Comparison of ENCODE assay signal across 8 mouse cellular contexts in genomic region chr13:43398297-43399080, GRCm38 (mm10). TPM values are rescaled to one million over a fixed set of nuclear protein-coding genes. Genes with fewer than 3 reads are reported as not detected.
DNase-seq lines count a peak whose midpoint lies in the region; ATAC-seq lines count a peak whose summit lies in the region.

Gene Nol7, plus strand, starts transcription at chr13:43398390.

- H3K4me1 ChIP-seq in heart, embryonic 13.5 days: peaks cover 16% of the 10 kb centered on the region
- peaks cover 16% of the 10 kb centered on the region for H3K4me1 ChIP-seq in liver, embryonic 12.5 days
- H3K4me1 ChIP-seq in stomach, embryonic 15.5 days: no peaks in the 10 kb centered on the region

- H3K9ac ChIP-seq in heart, embryonic 13.5 days: peak within 1 kb of the TSS; percentile 95
- peak within 1 kb of the TSS; percentile 88 for H3K9ac ChIP-seq in liver, embryonic 12.5 days
- peak within 1 kb of the TSS; percentile 81 for H3K9ac ChIP-seq in stomach, embryonic 15.5 days

- ATAC-seq in erythroid progenitor cell, adult 5-6 weeks (replicated peaks; ENCODE audit: low FRiP score, poor library complexity, severe bottlenecking): peak; percentile 96
- ATAC-seq in heart, embryonic 13.5 days (ENCODE audit: extremely low read depth, insufficient number of reproducible peaks, low FRiP score, low TSS enrichment): peak; percentile 89
- peak; percentile 94 for ATAC-seq in liver, embryonic 12.5 days
- peak; percentile 95 for ATAC-seq in stomach, embryonic 15.5 days (ENCODE audit: insufficient read depth, low FRiP score, low read depth)

- peak within 1 kb of the TSS; percentile 97 for H3K27ac ChIP-seq in heart, embryonic 13.5 days (replicated peaks)
- peak within 1 kb of the TSS; percentile 91 for H3K27ac ChIP-seq in liver, embryonic 12.5 days
- peak within 1 kb of the TSS; percentile 94 for H3K27ac ChIP-seq in stomach, embryonic 15.5 days

- WGBS in heart, embryonic 13.5 days: 2% methylated on average over 53 of the region's 72 CpGs
- 1% methylated on average over 72 of the region's 72 CpGs for WGBS in liver, embryonic 12.5 days (ENCODE audit: insufficient replicate concordance)
- under 1% methylated on average over 69 of the region's 72 CpGs for WGBS in stomach, embryonic 15.5 days

- H3K36me3 ChIP-seq in heart, embryonic 13.5 days: peaks cover 68% of the 10 kb centered on the region
- peaks cover 60% of the 10 kb centered on the region for H3K36me3 ChIP-seq in liver, embryonic 12.5 days
- H3K36me3 ChIP-seq in stomach, embryonic 15.5 days: peaks cover 9% of the 10 kb centered on the region

- H3K9me3 ChIP-seq in heart, embryonic 13.5 days: peaks cover 4% of the 10 kb centered on the region; the same call in 1 of the 2 replicates
- no peaks in the 10 kb centered on the region for H3K9me3 ChIP-seq in liver, embryonic 12.5 days (replicated peaks)
- no peaks in the 10 kb centered on the region for H3K9me3 ChIP-seq in stomach, embryonic 15.5 days

- H3K4me3 ChIP-seq in heart, embryonic 13.5 days: peak within 1 kb of the TSS; percentile 89
- peak within 1 kb of the TSS; percentile 94 for H3K4me3 ChIP-seq in liver, embryonic 12.5 days
- H3K4me3 ChIP-seq in stomach, embryonic 15.5 days (replicated peaks): peak within 1 kb of the TSS; percentile 82

- H3K4me2 ChIP-seq in heart, embryonic 13.5 days: peak within 1 kb of the TSS; percentile 91
- peak within 1 kb of the TSS; percentile 82 for H3K4me2 ChIP-seq in liver, embryonic 12.5 days
- peak within 1 kb of the TSS; percentile 71 for H3K4me2 ChIP-seq in stomach, embryonic 15.5 days

- H3K27me3 ChIP-seq in heart, embryonic 13.5 days (replicated peaks): no peaks in the 10 kb centered on the region
- H3K27me3 ChIP-seq in liver, embryonic 12.5 days (replicated peaks): no peaks in the 10 kb centered on the region
- no peaks in the 10 kb centered on the region for H3K27me3 ChIP-seq in stomach, embryonic 15.5 days (replicated peaks)

- DNase-seq in CD4-positive helper T cell, adult 2 months (ENCODE audit: low read depth, low spot score): peak; percentile 95
- peak; percentile 86 for DNase-seq in brain, embryonic 18.5 days (ENCODE audit: low read depth, low spot score)
- DNase-seq in kidney, postnatal 10 days: peak; percentile 98
- peak; percentile 95 to 96 for DNase-seq in natural killer cell, adult 2 months (ENCODE audit: low spot score in 2 of 2)

RNA-seq across cellular contexts. Expression of gene Nol7, which starts in this region (rescaled TPM):
- 45.8 and 87.6 TPM in 2 replicates for total RNA-seq in erythroid progenitor cell, adult 5-6 weeks (2015; ENCODE audit: low replicate concordance)
- total RNA-seq in erythroid progenitor cell, adult 5-6 weeks (2017; ENCODE audit: low replicate concordance): 33.4 and 107 TPM in 2 replicates
- 111 and 116 TPM in 2 replicates for polyA plus RNA-seq in heart, embryonic 13.5 days (2015; fragmentation: Nextera tagmentation; extraction: Ambion mirVana)
- polyA plus RNA-seq in liver, embryonic 12.5 days (2016; fragmentation: Nextera tagmentation; extraction: Ambion mirVana): 169 and 175 TPM in 2 replicates
- polyA plus RNA-seq in stomach, embryonic 15.5 days (2015; fragmentation: Nextera tagmentation; extraction: Ambion mirVana): 148 and 156 TPM in 2 replicates

Comparison
In these comparisons a context has a peak if more than half of its experiments do, and no peak if none do; other contexts are left out.
1. Peak in every context shown above with its lines: DNase-seq, ATAC-seq, H3K4me3 ChIP-seq and H3K27ac ChIP-seq.